Mouse (Mus musculus): ENCODE measurements around the gene Gm29776. TPM values are rescaled to one million over a fixed set of nuclear protein-coding genes. Genes with fewer than 3 reads are reported as not detected.

Gm29776 gene
- polyA plus RNA-seq, 1 experiment from 2014 or later, result 0.18 TPM

DNA sequence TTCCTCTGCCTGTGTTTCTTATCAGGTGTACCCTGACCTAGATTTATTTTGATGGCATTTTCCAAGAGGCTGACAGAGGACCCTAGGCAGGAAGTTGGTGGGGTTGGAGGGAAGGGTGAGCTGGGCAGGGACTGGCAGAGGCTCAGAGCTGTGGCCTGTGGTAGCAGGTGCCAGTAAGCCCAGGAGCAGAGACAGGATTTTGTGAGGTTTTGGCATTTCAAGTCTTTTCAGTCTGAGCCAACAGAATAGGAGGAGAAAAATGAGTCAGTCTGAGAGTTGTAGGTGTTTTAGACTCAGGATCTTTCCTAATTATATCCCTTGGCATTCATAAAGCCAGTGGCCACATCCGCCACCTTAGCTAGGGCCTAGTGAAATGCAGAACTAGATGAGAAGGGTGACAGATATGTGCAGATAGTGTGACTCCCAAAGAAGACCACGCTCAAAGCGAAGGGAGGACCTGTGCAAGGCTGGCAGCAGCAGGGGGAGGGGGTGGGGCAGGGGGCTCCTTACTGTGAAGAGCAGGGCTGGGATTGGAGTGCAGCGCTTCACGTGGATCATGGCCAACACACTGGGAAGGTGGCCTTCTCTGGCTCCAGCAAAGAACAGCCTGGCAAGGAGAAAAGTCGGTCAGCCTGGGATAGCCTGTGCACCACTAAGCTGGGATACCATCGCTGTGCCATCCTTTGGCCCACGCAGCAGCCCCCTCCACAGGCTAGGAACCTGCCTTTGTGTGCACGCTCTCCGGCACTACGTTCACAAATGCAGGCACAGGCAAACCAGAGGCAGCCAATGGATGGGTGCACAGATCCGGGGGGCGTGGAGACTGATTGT lies 30.4 kb upstream of the Gm29776 start:
- Histone ChIP-seq H3K4me3 (replicated peaks) (no peak overlapping the region), H3K27ac (replicated peaks) (no peak overlapping the region)
- ATAC-seq (ENCODE audit: low FRiP score), result no peak; the same call in 1 of the 2 replicates

DNA sequence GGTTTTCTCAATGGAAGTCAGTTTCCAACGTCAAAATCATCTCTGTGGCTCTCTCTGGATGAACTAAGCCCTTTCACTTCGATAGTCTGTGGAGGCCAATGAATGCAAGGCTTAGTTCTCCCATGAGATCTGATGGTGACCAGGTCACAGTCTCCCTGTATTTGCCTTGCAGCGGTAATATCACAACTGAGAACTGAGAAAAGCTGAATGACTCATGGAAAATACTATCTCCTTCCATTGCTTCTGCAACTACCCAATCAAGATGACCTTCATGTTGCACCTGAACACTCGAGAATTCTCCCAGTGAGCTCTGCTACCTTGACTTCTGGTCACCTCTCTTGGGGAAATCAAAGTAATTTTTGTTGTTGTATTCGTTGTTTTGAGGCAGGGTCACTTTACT lies 28.9 kb upstream of the Gm29776 start:
- no peaks in the 10 kb centered on the region for H3K27me3 ChIP-seq (replicated peaks)
- 83% methylated on average over 5 of the region's 5 CpGs for WGBS
- no peaks in the 10 kb centered on the region for H3K36me3 ChIP-seq
- ATAC-seq (ENCODE audit: low FRiP score), result no peak
- H3K4me2 ChIP-seq, result no peak overlapping the region
- H3K27ac ChIP-seq (replicated peaks), result no peak overlapping the region
- H3K4me3 ChIP-seq (replicated peaks), result no peak overlapping the region
- no peak overlapping the region for H3K9ac ChIP-seq (replicated peaks)
- no peaks in the 10 kb centered on the region for H3K9me3 ChIP-seq (replicated peaks)
- no peaks in the 10 kb centered on the region for H3K4me1 ChIP-seq

More for the DNA sequence above, 30.4 kb upstream of the Gm29776 start:
- Histone ChIP-seq H3K9me3 (replicated peaks) (no peaks in the 10 kb centered on the region), H3K4me2 (no peak overlapping the region), H3K4me1 (no peaks in the 10 kb centered on the region), H3K36me3 (no peaks in the 10 kb centered on the region), H3K27me3 (replicated peaks) (no peaks in the 10 kb centered on the region), H3K9ac (replicated peaks) (no peak overlapping the region)
- 77% methylated on average over 13 of the region's 13 CpGs for WGBS

DNA sequence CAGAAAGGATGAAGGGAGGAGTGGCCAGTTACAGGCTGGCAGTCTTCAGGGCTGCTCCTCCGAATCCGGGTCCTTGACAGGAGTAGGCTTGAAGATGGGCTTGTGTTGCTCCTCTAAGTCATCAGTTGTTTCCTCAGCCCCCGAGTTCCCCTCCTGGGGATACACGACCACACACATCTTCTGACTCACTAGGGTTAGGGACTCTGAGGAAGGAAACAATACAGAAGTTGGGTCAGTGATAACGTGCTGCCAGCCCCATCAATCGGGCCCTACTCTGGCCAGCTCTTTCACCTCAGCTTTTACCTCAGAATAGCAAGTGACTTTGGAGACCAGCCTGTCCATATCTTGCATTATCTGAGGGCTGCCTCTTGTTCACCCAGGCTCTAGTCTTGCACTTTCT lies 25.4 kb upstream of the Gm29776 start:
- no peak overlapping the region for H3K4me3 ChIP-seq (replicated peaks)
- no peak overlapping the region for H3K9ac ChIP-seq (replicated peaks)
- H3K27me3 ChIP-seq (replicated peaks), result no peaks in the 10 kb centered on the region
- no peak for ATAC-seq (ENCODE audit: low FRiP score)
- WGBS, result 85% methylated on average over 6 of the region's 6 CpGs
- no peaks in the 10 kb centered on the region for H3K36me3 ChIP-seq
- no peak overlapping the region for H3K27ac ChIP-seq (replicated peaks)
- no peak overlapping the region for H3K4me2 ChIP-seq
- no peaks in the 10 kb centered on the region for H3K4me1 ChIP-seq
- no peaks in the 10 kb centered on the region for H3K9me3 ChIP-seq (replicated peaks)

DNA sequence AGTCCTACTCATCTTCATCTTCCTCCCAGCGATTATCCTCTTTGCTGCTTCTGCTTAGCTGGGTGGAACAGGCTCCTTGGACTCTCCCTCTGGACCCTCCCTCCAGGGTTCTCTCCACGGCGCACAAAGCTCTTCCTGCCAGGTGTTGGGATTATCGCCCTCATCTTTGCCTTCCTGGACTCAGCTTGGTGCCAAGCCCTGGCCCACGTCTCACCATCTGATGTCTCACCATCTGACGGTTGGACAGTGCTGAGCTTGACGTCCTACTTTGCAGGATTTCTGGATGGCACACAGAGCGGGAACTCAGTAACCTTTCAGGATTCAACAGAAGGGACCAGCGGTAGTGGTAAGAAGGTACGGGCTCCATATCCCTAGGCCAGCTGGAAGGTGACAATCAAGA lies 23.1 kb upstream of the Gm29776 start:
- WGBS, result 87% methylated on average over 10 of the region's 10 CpGs

DNA sequence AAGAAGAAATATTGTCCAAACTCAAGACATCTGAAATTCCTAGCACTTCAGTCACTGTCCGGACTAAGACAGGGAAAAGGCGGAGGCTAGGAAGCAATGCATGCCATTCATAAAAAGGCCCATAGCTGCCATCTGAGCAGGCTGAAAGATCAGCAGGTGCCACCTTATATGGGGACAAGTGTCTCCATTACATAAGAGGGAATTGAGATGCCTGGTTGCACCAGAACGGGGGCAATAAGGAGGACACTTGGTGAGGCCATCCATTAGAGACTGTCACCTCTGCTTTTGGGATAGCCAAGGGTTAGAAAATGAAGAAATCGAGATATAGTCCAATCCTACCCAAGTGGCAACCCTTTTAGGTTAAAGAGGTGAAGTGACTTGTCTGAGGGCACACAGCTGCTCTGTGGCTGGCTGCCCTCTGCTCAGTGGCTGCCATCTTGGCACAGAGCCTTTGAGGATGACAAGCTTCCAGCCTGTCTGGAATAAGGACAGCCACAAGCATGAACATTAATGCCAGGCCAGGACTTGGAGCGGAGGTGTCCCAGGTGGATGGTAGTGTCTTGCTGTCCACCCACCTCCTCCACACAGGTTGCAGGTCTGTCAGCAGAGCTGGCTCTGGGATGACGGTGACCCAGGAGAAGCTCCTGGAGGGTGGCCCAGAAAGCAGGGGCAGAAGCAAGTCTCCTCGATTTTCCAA lies 22.2 kb upstream of the Gm29776 start:
- no peaks in the 10 kb centered on the region for H3K4me1 ChIP-seq
- H3K36me3 ChIP-seq, result no peaks in the 10 kb centered on the region
- H3K9ac ChIP-seq (replicated peaks), result no peak overlapping the region
- H3K27ac ChIP-seq (replicated peaks), result no peak overlapping the region
- no peak for ATAC-seq (ENCODE audit: low FRiP score)
- 88% methylated on average over 7 of the region's 7 CpGs for WGBS
- H3K4me3 ChIP-seq (replicated peaks), result no peak overlapping the region
- H3K9me3 ChIP-seq (replicated peaks), result no peaks in the 10 kb centered on the region
- no peak overlapping the region for H3K4me2 ChIP-seq
- no peaks in the 10 kb centered on the region for H3K27me3 ChIP-seq (replicated peaks)

More for the DNA sequence above, 23.1 kb upstream of the Gm29776 start:
- no peak overlapping the region for H3K4me2 ChIP-seq
- no peaks in the 10 kb centered on the region for H3K27me3 ChIP-seq (replicated peaks)
- no peaks in the 10 kb centered on the region for H3K36me3 ChIP-seq
- H3K4me1 ChIP-seq, result no peaks in the 10 kb centered on the region
- H3K9me3 ChIP-seq (replicated peaks), result no peaks in the 10 kb centered on the region
- no peak overlapping the region for H3K27ac ChIP-seq (replicated peaks)
- H3K4me3 ChIP-seq (replicated peaks), result no peak overlapping the region
- H3K9ac ChIP-seq (replicated peaks), result no peak overlapping the region
- ATAC-seq (ENCODE audit: low FRiP score), result no peak

DNA sequence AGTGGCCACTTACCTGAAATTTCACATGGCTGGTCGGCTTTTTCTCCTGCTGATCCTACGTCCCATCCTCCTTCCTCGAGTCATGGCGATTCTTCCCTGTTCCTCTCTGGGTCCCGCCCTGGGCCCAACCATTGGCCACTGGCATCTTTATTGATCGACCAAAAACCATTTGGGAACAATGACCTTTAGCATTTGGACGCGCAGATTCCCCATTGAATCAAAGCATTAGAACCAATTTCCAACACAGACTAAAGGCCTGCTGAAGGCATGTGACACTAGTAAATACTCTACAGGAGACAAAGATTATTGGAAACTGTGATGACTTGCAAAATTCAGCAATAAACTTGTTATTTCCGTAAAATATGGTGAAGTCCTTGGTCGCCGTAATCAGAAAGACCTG lies 21.4 kb upstream of the Gm29776 start:
- Histone ChIP-seq H3K36me3 (no peaks in the 10 kb centered on the region), H3K27ac (replicated peaks) (no peak overlapping the region), H3K9ac (replicated peaks) (no peak overlapping the region), H3K4me3 (replicated peaks) (no peak overlapping the region), H3K27me3 (replicated peaks) (no peaks in the 10 kb centered on the region), H3K4me2 (no peak overlapping the region), H3K9me3 (replicated peaks) (no peaks in the 10 kb centered on the region), H3K4me1 (peaks cover 4% of the 10 kb centered on the region)
- no peak for ATAC-seq (ENCODE audit: low FRiP score)
- whole genome bisulfite sequencing, result 95% methylated on average over 11 of the region's 11 CpGs

DNA sequence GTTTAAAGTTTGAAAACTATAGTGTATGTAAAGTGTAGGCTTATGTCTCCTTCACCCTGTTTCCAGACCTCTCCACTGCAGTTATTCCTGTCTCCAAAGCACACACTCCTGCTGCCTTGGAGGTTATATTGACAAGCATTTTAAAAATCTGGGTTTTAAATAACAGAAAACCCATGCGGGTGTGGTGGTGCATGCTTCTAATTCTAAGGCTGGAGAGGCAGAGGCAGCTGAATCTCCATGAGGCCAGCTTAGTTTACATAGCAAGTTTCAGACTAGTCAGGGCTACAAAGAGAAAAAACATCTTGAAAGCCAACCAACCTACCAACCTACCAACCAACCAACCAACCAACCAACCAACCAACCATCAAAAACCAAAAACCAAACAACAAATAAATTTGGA lies 16.8 kb upstream of the Gm29776 start:
- no peak for ATAC-seq (ENCODE audit: low FRiP score)
- Histone ChIP-seq H3K27ac (replicated peaks) (0 out of 2 replicates have a peak overlapping the region, but pooled peaks have one; percentile 70), H3K9me3 (replicated peaks) (no peaks in the 10 kb centered on the region), H3K27me3 (replicated peaks) (no peaks in the 10 kb centered on the region), H3K4me3 (replicated peaks) (no peak overlapping the region; the same call in 1 of the 2 replicates), H3K36me3 (no peaks in the 10 kb centered on the region), H3K9ac (replicated peaks) (peak overlapping the region; percentile 51; the same call in 1 of the 2 replicates), H3K4me2 (peak overlapping the region; percentile 78), H3K4me1 (peaks cover 12% of the 10 kb centered on the region)
- 79% methylated on average over 1 of the region's 1 CpGs for WGBS

DNA sequence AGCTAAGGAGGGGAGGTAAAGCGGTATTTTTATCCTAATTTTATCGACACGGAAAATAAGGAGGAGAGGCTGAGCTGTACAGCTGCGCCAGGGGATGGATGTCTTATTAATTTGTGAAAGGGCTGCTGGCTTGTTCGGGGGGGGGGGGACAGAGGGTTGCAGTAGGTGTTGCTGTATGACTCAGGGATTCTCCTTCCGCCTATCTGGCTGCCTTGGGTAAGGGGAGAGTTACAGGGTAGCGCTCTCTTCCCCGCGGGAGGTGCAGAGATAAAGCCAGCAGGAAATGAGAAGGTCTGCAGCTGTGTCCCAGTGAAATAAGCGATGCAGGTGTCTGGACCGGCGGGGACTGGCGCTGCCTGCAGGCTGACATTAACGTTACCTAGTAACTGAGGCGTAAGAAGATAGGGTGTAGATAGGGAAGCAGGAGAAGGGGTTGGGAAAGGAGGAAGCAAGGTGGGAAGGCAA lies 16.0 kb upstream of the Gm29776 start:
- peaks cover 12% of the 10 kb centered on the region for H3K4me1 ChIP-seq
- H3K4me3 ChIP-seq (replicated peaks), result peak overlapping the region; percentile 47
- H3K9me3 ChIP-seq (replicated peaks), result no peaks in the 10 kb centered on the region
- peak; percentile 74 for ATAC-seq (ENCODE audit: low FRiP score)
- H3K27ac ChIP-seq (replicated peaks), result peak overlapping the region; percentile 70
- WGBS, result 2% methylated on average over 15 of the region's 15 CpGs
- peak overlapping the region; percentile 78 for H3K4me2 ChIP-seq
- H3K27me3 ChIP-seq (replicated peaks), result no peaks in the 10 kb centered on the region
- H3K36me3 ChIP-seq, result no peaks in the 10 kb centered on the region
- peak overlapping the region; percentile 51 for H3K9ac ChIP-seq (replicated peaks)

DNA sequence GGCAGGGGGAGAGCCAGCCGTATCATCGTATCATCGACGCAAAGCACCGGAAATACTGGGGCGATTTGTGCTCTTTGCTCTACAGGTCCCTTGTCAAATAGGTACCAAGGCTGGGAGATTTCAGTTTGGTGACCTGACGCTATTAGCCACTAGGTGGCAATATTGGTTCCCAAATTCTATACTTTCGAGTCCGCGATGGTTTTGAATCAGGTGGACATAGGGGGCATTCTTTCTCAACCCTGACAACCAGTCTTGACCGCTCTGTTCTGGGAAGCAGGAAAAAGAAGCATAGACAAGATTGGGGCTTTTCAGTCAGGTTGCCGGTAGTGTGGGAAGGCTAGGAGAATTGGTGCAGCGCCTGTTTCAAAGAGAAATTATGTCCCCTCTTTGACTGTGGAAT lies 15.5 kb upstream of the Gm29776 start:
- Histone ChIP-seq H3K9me3 (replicated peaks) (no peaks in the 10 kb centered on the region), H3K9ac (replicated peaks) (peak overlapping the region; percentile 51), H3K4me1 (peaks cover 12% of the 10 kb centered on the region), H3K27me3 (replicated peaks) (no peaks in the 10 kb centered on the region), H3K4me3 (replicated peaks) (peak overlapping the region; percentile 47), H3K4me2 (peak overlapping the region; percentile 78), H3K27ac (replicated peaks) (peak overlapping the region; percentile 70), H3K36me3 (no peaks in the 10 kb centered on the region)
- WGBS, result under 1% methylated on average over 13 of the region's 13 CpGs
- peak; percentile 82 for ATAC-seq (ENCODE audit: low FRiP score)

DNA sequence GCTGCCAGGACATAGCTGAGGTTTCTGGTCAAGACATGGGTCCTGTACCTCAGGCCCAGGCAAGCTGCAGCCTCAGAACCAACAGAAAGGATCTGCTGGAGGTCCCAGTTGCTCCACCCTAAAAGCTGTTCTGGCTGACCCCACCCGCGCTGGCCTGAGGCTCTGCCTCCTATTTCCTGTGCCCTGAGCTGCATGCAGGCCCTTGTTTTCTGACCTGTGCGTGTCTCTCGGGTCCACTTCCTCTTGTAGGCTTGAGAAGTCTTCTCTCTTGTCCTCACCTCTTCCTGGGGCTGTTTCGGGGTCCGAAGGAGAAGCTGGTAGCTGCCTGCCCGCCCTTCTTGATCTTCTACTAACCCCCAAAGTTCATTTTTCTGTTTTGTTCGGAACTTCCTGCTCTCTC lies 14.2 kb upstream of the Gm29776 start:
- Histone ChIP-seq H3K9me3 (replicated peaks) (no peaks in the 10 kb centered on the region), H3K4me2 (no peak overlapping the region), H3K4me3 (replicated peaks) (no peak overlapping the region), H3K27ac (replicated peaks) (no peak overlapping the region), H3K27me3 (replicated peaks) (no peaks in the 10 kb centered on the region), H3K36me3 (no peaks in the 10 kb centered on the region), H3K9ac (replicated peaks) (no peak overlapping the region), H3K4me1 (peaks cover 12% of the 10 kb centered on the region)
- 79% methylated on average over 8 of the region's 8 CpGs for WGBS
- ATAC-seq (ENCODE audit: low FRiP score), result no peak

DNA sequence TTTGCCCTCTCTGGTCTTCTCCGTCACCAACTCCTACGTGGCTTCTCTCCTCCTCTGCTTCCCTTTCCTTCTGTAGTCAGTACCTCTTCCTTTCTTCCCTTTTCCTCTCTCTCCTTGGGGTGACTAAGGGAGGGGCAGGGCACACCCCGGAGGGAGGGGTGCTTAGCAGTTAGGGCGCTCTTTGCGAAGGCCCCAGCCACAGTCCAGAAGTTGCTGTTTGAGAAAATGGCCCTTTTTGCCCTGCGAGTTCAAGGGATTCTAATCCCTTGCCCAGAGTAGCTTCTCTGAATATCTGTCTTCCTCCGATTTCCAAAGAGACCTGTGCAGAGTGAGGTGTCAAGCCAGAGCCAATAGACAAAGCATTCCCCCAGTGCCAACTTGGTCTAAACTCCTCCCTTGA lies 13.4 kb upstream of the Gm29776 start, which contains the start of gene Cebpe:
Gene Cebpe (minus strand): TSS at position 101 of the 400 bp plus-strand sequence.
- Histone ChIP-seq H3K9ac (replicated peaks) (no peak within 1 kb of the TSS), H3K4me2 (no peak within 1 kb of the TSS), H3K4me1 (peaks cover 12% of the 10 kb centered on the region), H3K9me3 (replicated peaks) (no peaks in the 10 kb centered on the region), H3K36me3 (no peaks in the 10 kb centered on the region), H3K27ac (replicated peaks) (no peak within 1 kb of the TSS), H3K27me3 (replicated peaks) (no peaks in the 10 kb centered on the region), H3K4me3 (replicated peaks) (no peak within 1 kb of the TSS)
- ATAC-seq (ENCODE audit: low FRiP score), result no peak
- 90% methylated on average over 7 of the region's 7 CpGs for WGBS

DNA sequence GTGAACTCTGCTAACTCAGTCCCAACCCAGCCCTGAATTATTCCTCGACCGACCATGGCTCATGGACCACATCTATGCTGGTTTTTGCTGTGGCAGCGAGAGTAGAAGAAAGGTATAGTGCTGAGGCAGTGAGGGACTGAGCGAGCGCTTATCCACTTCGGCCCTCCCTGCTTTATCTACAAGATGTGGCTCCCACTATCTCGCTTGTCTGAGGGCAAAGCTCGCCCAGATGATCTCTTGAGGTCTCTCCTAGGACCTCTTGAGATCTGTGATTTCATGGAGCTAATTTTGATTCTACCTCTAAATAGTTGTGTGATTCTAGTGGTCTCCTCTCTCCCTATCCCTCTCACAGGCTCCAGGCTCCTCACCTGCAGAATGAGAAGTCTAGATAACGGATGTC lies 10.4 kb upstream of the Gm29776 start:
- Histone ChIP-seq H3K27ac (replicated peaks) (no peak overlapping the region), H3K4me1 (peaks cover 2% of the 10 kb centered on the region; the same call in 1 of the 2 replicates), H3K4me3 (replicated peaks) (no peak overlapping the region), H3K27me3 (replicated peaks) (no peaks in the 10 kb centered on the region), H3K9ac (replicated peaks) (no peak overlapping the region), H3K9me3 (replicated peaks) (no peaks in the 10 kb centered on the region), H3K36me3 (no peaks in the 10 kb centered on the region), H3K4me2 (no peak overlapping the region)
- WGBS, result 88% methylated on average over 9 of the region's 9 CpGs
- ATAC-seq (ENCODE audit: low FRiP score), result no peak
